Mouse (Mus musculus): Measurements from ENCODE around the gene Gm11627.
A peak's percentile ranks its signal among the peaks of the same experiment; 100 is the strongest.

The Gm11627 gene

DNA sequence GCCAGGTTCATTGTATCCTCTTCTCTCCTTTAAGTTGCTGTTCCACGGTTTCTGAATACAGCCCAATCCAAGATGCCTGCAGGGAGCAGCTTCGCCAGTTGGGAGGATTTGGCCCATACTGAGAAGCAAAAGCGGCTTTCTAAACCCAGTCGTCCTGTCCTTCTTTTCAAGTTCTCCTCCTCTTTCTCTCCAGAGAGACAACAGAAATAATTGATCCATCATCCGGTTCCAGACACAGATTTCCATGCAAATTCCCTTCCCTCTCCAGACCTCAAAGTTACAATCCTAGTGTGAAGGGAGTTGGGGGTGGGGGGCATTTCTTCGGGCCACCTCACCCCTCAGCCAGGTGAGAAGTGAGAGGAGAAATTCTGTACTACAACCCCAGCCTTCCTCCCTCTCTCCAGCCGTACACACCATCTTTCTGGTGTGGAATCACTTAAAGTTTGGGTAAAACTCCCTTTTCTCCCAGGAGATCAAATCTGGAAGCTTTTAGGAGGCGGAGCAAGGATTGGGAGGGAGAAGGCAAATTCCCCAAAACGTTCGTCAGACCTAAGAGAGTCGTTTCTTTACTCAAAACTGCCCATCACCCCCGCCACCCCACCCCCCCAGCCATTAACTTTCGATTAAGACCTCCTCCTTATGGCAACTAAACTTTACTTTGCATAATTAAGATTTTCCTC, 23.7 kb upstream of the Gm11627 start:
- DNase-seq (ENCODE audit: low spot score) = peak; percentile 85

DNA sequence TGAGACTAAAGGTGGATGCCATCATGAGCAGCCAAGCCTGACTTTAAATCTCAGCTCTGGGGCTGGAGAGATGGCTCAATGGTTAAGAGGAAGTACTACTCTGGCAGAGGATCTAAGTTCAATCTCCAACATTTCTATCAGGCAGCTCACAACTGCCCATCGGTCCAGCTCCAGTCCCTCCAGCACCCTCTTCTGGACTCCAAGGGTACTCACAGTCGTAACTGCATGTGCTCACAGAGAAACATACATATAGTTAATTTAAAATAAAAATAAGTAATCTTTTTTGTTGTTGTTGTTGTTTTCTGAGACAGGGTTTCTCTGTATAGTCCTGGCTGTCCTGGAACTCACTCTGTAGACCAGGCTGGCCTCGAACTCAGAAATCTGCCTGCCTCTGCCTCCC, 20.7 kb upstream of the Gm11627 start:
- DNase-seq (ENCODE audit: low spot score) = peak; percentile 32

DNA sequence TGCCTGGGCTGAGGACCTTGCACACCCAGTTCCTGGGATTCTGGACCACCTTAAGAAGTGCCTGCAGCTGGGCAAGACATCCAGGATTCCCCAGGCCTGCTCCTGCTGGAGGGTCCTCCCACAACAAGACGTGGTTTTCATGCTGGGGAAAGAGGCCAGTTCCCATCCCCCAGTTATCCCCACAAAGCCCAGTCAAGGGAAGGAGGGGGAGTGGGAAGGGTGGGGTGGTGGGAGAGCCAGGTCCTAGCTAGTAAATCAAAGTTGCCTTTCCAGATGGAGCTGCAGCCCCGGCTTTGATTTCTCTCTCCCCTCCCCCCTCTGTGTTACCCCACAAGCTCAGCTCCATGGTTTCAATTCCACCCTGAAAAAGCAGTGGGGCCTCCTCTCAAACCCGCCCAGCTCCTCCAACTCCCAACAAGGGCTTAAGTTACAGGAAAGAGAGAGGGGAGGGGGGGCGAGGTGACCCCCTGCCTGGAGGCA, 16.1 kb upstream of the Gm11627 start:
- DNase-seq (ENCODE audit: low spot score) = no peak

GRCm38 (mm10) chr11:102587554-102587953, 8.3 kb upstream of the Gm11627 start:
- no peak for DNase-seq (ENCODE audit: low spot score)

DNA sequence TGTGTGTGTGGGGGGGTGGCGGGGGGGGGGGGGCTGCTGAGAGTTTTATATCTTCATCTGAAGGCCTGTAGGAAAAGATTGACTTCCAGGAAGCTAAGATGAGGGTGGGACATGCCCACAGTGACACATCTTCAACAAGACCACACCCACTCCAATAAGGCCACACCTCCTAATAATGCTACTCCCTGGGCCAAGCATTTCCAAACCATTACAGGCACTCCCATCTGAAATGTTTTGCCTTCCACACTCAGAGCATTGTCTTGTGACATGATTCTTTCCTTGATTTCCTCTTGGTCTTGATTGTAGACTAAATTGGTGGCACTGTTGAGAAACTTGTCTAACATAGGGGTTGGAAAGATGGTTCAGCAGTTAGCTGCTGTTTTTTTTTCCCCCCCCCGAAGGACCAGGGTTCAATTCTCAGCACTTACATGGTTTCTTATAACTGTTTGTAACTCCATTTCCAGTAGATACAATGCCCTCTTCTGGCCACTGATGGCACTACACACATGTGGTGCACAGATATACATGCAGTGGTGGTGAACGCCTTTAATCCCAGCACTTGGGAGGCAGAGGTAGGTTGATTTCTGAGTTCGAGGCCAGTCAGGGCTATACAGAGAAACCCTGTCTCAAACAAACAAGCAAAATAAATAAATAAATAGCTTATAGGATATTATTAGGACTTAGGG, 7.3 kb upstream of the Gm11627 start:
- DNase-seq (ENCODE audit: low spot score) = no peak

GRCm38 (mm10) chr11:102582736-102583135, 3.5 kb upstream of the Gm11627 start:
- no peak for DNase-seq (ENCODE audit: low spot score)

GRCm38 (mm10) chr11:102582016-102582610, 2.9 kb upstream of the Gm11627 start:
- peak; percentile 26 for DNase-seq (ENCODE audit: low spot score)

DNA sequence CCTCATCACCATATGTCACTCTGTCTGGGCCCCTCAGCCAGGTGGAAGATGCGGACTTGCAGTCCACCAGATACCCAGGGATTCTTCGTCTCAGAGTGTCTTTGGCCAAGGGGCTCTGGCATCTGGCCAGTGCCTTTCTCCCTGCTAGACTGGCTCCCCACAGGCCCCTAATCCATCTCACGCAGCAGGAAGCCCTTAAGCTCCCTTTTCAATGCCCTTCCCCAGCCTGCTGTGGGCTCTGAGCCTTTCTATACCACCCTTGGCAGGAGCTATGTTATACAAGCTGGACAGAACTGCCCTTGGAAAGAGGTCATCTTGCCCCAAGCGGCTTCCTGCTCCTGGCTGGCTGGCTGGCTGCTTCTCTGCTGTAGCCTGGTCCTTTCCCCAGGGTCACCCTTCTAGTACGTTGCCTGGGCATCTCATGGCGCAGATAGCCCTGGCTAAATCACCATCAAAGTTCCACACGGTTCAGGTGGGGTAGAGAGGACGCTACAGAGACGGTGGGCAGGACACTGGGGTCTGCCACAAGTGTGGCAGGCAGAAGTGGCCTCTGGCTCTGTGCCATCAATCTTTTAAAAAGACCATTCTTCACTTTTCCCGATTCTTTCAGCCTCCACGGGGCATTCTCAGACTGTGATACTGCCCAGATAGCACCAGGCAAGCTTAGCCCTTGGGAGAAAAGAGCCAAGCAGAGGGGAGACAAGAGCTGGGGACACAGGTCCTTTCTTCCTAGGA, 2.2 kb upstream of the Gm11627 start:
- no peak for DNase-seq (ENCODE audit: low spot score)

DNA sequence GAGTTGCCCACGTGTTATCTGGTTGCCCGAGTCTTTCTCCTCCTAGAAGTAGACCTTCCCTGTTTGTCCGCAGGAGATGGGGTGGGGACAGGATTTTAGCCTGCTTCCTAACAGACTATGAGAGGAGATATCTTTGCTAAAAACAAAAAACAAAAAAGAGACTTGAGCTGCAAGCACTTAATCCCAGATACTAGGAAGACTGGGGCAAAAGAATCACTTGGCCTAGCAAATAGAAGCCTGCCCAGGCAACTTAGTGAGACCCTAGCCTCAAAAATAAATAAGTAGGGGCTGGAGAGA, 721 bp upstream of the Gm11627 start:
- no peak for DNase-seq (ENCODE audit: low spot score)

DNA sequence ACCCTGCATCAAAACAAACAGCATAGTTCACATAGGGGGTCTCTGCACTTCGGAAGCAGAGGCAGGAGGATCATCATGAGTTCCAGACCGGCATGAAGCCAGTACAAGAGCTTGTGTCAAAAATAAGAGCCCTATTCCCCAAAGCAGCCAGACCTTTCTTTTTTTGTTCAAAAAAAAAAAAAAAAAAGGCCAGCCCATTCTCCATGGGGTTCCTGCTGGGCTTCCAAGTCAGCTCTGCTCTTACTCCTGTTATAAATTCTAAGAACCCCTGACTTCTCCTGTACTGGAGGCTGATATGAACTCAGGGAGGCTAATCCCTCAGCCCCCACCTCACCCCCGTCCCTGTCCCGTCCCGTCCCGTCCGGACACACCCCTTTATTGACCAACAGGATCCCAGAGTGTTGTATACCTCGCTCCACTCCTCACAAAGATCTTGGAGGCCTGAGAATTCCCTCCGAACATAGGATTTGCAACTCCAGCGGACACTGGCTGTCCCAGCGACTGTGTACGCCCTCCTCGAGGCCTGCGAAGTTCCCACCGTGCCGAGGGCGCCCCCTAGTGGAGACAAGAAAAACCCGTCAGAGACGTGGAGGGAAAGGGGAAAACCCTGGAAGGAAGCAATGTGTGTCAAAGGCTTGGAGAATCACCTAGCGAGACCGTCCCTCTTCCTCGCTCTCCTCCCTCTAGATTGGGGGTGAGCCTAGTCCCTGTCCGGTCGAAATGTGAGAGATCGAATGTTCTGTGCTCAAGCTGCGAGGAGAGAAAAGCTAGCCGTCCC, 731 bp downstream of the Gm11627 start:
- DNase-seq (ENCODE audit: low spot score) = peak; percentile 87

DNA sequence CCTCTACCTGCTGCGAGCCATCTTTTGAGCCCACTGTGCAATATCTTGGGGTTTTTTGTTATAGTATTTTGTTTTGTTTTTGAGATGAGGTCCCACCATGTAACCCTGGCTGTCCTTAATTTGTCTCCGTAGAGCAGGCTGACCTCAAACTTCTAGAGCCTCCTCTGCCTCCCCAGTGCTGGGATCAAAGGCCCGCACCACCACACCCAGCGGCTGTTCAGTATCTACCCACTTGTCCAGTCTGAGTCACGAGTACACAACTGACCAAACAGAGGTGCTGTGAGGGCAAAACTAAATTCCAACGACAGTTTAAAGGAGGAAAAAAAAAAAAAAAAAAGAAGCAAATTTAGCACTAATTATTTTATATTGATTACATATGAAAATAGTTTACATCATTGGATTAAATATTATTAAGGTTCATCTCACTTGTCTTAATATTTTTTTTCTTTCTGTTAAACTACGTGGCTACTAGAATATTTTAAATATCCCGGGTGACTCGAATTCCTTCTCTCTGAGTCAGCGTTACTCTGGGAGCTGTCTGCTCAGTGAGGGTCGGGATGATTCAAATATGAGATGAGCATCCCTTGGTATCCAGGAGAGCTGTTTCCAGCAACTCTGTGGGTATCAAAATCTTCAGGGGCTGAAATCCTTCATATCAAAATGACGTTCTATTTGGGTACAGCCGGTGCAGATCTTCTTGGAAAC, 3.1 kb downstream of the Gm11627 start:
- no peak for DNase-seq (ENCODE audit: low spot score)

- no peak for DNase-seq (ENCODE audit: low spot score)
Observed at GRCm38 (mm10) chr11:102575034-102575433, 4.2 kb downstream of the Gm11627 start.

GRCm38 (mm10) chr11:102572866-102573663, 6.2 kb downstream of the Gm11627 start:
- peak; percentile 90 for DNase-seq (ENCODE audit: low spot score)

DNA sequence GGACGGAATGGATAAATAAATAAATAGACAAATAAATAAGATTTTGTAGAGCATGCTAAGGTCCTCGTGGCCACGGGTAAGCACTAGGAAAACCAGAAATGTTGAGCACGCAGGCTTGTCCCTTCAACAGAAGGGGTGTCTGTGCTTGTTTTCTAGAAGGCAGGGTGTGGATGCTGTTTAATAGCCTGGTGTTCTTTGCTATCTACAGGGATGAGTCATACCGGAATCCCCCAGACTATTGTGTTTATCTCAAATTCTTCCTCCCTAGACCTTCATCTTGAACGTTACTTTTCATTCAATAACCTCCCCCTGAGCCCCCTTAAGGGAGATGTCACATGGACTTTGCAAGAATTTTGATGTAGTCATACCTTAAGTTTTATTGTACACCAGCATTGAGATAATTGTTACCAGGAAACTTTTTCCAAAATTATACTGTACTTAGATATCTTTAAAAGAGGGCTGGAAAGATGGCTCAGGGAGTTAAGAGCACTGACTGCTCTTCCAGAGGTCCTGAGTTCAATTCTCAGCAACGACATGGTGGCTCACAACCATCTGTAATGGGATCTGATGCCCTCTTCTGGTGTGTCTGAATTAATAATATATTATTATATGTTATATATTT, 10.4 kb downstream of the Gm11627 start:
- DNase-seq (ENCODE audit: low spot score) = no peak

GRCm38 (mm10) chr11:102568191-102568590, 11.1 kb downstream of the Gm11627 start:
- no peak for DNase-seq (ENCODE audit: low spot score)

DNA sequence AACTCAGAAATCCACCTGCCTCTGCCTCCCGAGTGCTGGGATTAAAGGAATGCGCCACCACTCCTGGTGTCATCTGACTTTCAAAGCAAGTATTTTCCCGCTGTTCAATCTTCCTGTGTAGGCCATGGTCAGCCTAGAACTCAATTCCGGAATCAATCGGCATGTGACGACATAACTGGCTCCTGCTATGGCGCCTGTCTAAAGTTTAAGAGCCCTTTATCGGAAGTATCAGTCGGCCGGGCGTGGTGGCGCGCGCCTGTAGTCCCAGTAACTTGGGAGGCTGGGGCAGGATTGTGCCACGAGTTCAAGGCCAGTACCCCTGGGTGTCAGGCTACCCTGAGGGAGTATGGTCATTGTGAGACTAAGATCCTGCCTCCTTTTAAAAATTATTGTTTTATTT, 11.5 kb downstream of the Gm11627 start:
- DNase-seq (ENCODE audit: low spot score) = no peak

DNA sequence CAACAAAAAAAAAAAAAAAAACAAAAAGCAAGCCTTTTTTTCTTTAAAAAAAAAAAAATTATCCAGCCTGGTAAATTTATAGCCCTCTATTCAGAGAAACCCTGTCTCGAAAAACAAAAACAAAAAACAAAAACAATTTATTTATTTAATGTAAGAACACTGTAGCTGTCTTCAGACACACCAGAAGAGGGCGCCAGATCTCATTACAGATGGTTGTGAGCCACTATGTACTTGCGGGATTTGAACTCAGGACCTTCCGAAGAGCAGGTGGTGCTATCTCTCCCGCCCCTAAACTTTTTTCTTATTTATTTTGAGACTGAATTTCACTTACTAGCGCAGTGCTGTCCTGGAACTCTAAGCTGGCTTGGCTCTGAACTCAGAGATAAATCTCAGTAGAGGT, 12.1 kb downstream of the Gm11627 start:
- DNase-seq (ENCODE audit: low spot score) = no peak

- no peak for DNase-seq (ENCODE audit: low spot score)
Observed at GRCm38 (mm10) chr11:102566290-102566689, 13.0 kb downstream of the Gm11627 start.

DNA sequence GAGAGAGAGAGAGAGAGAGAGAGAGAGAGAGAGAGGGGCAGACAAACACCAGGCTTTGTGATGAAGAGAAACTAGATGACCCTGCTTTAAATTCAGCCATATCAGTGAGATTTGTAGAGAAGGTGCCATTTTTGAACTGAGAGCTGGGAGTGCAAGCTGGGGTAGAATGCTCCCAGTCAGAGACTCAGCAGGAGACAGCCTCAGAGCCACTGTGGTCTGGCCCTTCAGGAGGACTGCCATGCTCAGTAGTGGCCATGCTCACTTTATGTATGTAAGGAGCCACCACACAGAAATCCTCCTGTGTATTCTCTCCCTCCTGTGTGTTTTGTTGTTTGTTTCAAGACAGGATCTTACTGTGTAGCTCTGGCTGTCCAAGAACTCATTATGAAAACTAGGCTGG, 13.5 kb downstream of the Gm11627 start:
- no peak for DNase-seq (ENCODE audit: low spot score)

Measured in adipocyte (in vitro differentiated cells).